Mouse (Mus musculus) lung, postnatal 0 days (tissue): ENCODE results near the gene Pabpc4.

ENCODE experiments used
- CTCF ChIP-seq: IDR thresholded peaks from 2 replicates; pipeline ENCODE4 v1.5.1; 2016; ENCODE audit warnings: antibody characterized with exemption, mild to moderate bottlenecking
- EP300 ChIP-seq: IDR thresholded peaks from 2 replicates; pipeline ENCODE4 v1.6.1; 2016; ENCODE audit warnings: antibody characterized with exemption, mild to moderate bottlenecking, control low read depth

DNA sequence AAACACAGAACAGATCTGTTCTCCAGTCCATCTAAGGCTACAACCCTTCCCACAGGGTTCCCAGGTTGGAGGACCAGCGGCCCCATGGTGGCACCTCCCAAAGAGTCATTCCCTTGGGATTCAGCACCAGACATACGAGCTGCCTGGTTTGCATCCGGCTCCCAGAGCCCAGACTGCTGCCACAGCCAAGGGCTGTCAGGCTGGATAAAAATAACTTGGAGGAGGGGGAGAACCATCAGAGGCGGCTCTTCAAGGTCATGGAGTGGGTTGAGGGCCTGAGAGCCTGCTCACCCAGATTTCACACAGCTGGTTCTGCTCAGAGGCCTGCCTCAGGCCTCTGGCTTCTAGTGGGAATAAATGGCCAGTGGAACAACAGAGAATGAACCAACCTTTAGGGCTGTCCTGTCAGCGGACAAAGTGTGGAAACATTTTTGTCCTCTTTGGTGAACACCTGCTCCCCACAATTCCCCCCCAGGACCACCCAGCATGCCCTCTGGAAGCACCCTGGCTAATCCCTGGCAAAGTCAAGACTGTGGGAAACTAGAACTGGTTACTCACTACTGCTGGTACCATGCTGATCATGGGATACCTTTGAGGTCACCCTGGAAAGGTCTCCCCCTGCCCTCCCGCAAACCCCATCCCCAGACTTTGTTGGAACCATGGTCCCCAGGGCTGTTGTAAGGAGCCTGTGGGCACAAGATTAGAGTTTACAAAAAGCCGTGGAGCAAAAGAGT is 14.8 kb upstream of the Pabpc4 start:
- TF ChIP-seq CTCF (no peak), EP300 (peak; percentile 68; the same call in 1 of the 2 replicates)
